Mouse (Mus musculus) heart, postnatal 0 days (tissue): ENCODE data around the gene Serpinb9e.

ENCODE experiments used
- CTCF ChIP-seq: IDR thresholded peaks from 2 replicates; pipeline ENCODE4 v1.5.1; 2016; ENCODE audit warnings: antibody characterized with exemption, control low read depth, low read depth
- EP300 ChIP-seq: IDR thresholded peaks from 2 replicates; pipeline ENCODE4 v1.6.1; 2016; ENCODE audit warnings: antibody characterized with exemption, low read depth

DNA sequence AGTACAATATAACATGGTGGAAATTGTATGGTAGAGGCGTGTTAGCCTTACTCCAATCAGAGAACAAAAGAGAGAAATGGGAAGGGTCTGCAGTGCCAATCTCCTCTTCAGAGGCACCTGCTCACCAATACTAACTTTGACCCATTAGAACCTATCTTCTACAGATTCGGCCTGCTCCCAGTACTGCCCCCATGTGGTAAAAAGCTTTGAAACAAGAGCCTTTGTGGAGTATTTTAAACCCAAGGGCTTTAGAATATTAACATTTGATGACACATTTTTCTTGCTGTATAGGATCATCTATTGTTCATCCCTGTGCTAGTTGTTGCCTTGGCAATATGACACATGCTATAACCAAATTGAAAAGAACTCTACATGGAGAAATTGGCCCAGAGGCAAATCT, 49.7 kb upstream of the Serpinb9e start:
- no peak for TF ChIP-seq CTCF
- no peak for TF ChIP-seq EP300
